Mouse (Mus musculus) heart, postnatal 0 days (tissue): Measurements from ENCODE around the gene Rbfox1.

ENCODE experiments used
- CTCF ChIP-seq: IDR thresholded peaks from 2 replicates; pipeline ENCODE4 v1.5.1; 2016; ENCODE audit warnings: antibody characterized with exemption, control low read depth, low read depth
- EP300 ChIP-seq: IDR thresholded peaks from 2 replicates; pipeline ENCODE4 v1.6.1; 2016; ENCODE audit warnings: antibody characterized with exemption, low read depth

DNA sequence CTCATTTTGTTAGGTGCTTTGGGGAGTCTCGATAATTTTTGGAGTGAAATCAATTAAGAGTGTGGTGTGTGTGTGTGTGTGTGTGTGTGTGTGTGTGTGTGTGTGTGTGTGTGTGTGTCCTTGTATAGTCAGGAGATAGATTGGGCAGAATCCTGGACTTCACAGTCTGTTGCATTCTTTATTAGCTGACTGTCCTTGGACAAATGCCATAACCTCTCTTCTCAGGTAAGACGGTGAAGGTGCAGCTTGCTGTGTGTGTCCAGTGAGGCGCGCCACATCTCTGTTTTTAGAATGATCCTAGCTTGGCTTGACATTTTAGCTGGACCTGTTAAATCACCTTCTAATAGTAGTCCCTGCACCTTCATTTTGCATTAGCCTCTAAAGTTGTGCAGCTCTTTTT lies 112.5 kb downstream of the Rbfox1 start:
- TF ChIP-seq EP300 (no peak), CTCF (no peak)
